Mouse (Mus musculus) heart, embryonic 14.5 days (tissue): Measurements from ENCODE around the gene Wdr54. TPM values are rescaled to one million over a fixed set of nuclear protein-coding genes. Genes with fewer than 3 reads are reported as not detected.
A peak's percentile ranks its signal among the peaks of the same experiment; 100 is the strongest.

Experiments used
- ATAC-seq: fragments of 200-750 bp; cut with Nextera tagmentation; 2 replicates; pipeline ENCODE4 v1.8.0; 2017; ENCODE audit warnings: low read depth, moderate TSS enrichment; ENCODE audit not compliant: insufficient number of reproducible peaks, insufficient read depth, low FRiP score
- H3K27ac ChIP-seq, 2 experiments: fragments of 200-500 bp in 1 of 2; fragments of 300-500 bp in 1 of 2; sonication (generic) in 1 of 2; replicated peaks in 1 of 2; 2 replicates each; pipeline ENCODE4 v1.5.1; 2012 to 2014; ENCODE audit warnings: low read depth in 2 of 2, low read length in 2 of 2, control low read depth in 1 of 2, mild to moderate bottlenecking in 1 of 2, mixed read lengths in 1 of 2; ENCODE audit not compliant: control insufficient read depth in 1 of 2, insufficient read depth in 1 of 2
- H3K27me3 ChIP-seq: fragments of 300-500 bp; sonication (generic); 2 replicates; pipeline ENCODE4 v1.6.1; 2014; ENCODE audit warnings: mild to moderate bottlenecking, low read length, control low read depth; ENCODE audit not compliant: control insufficient read depth, insufficient read depth
- H3K36me3 ChIP-seq: fragments of 300-500 bp; sonication (generic); 2 replicates; pipeline ENCODE4 v1.6.1; 2014; ENCODE audit warnings: mild to moderate bottlenecking, control low read depth, low read length, mixed read lengths; ENCODE audit not compliant: control insufficient read depth, insufficient read depth
- H3K4me1 ChIP-seq, 2 experiments: fragments of 200-500 bp in 1 of 2; fragments of 300-500 bp in 1 of 2; sonication (generic) in 1 of 2; 2 replicates each; pipeline ENCODE4 v1.6.1; 2012 to 2014; ENCODE audit warnings: low read length in 2 of 2, control low read depth in 1 of 2, mixed read lengths in 1 of 2; ENCODE audit not compliant: control insufficient read depth in 2 of 2, insufficient read depth in 2 of 2
- H3K4me2 ChIP-seq: fragments of 300-500 bp; sonication (generic); 2 replicates; pipeline ENCODE4 v1.6.1; 2014; ENCODE audit warnings: mild to moderate bottlenecking, low read length
- H3K4me3 ChIP-seq, 2 experiments: fragments of 200-500 bp in 1 of 2; fragments of 300-500 bp in 1 of 2; sonication (generic) in 1 of 2; 2 replicates each; pipeline ENCODE4 v1.5.1; 2012 to 2014; ENCODE audit warnings: low read length in 2 of 2, mild to moderate bottlenecking in 2 of 2, control low read depth in 1 of 2, low read depth in 1 of 2, moderate library complexity in 1 of 2; ENCODE audit not compliant: control insufficient read depth in 1 of 2, insufficient read depth in 1 of 2
- H3K9ac ChIP-seq: fragments of 300-500 bp; sonication (generic); 2 replicates; pipeline ENCODE4 v1.6.1; 2014; ENCODE audit warnings: mild to moderate bottlenecking, low read length
- H3K9me3 ChIP-seq: fragments of 300-500 bp; sonication (generic); 2 replicates; pipeline ENCODE4 v1.6.1; 2016; ENCODE audit warnings: low read length, control low read depth; ENCODE audit not compliant: control insufficient read depth
- WGBS: fragments of 180-500 bp; shearing (Covaris S2); extraction: QIAGEN DNeasy Blood & Tissue Kit; methylation state at CpG from one replicate; pipeline ENCODE4 v1.1.7; 2014; 5-methylcytosine and 5-hydroxymethylcytosine counted together
- polyA plus RNA-seq: library from polyadenylated mRNA; unstranded; fragments of >200 nt; fragmentation: Nextera tagmentation; extraction: Ambion mirVana; gene quantifications from 2 replicates; pipeline ENCODE4 v1.2.1, GENCODE M21; 2014

The Wdr54 gene
- polyA plus RNA-seq, 1 experiment from 2014 or later, result 6.0 TPM

DNA sequence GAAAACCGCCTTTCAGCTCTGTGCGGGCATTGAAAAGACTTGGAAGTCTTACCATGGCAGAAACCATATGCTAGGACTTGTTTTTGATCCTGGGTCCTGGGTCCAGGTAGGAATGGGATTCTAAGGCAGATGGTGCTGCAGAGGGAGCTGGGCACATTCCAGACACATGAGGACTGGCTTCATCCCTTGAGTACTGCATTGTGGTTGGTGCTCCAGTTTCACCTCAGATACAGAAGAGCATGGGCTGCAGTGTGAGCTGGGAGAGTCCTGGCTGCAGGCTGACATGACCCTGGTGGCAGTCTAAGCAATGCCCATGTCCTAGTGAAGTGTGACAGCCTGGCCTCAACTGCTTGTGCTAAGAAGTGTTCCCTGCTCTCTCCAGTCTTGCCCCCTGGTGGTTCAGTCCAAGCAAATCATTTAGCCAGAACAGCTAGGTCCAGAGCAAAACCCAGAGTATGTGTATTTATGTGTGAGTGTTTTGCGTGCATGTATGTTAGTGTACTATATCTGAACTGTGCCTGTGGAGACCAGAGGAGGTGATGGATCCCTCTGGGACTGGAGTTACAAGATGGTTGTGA lies 28.8 kb upstream of the Wdr54 start:
- H3K36me3 ChIP-seq, result peaks cover 51% of the 10 kb centered on the region
- H3K9ac ChIP-seq, result no peak overlapping the region
- H3K27me3 ChIP-seq, result no peaks in the 10 kb centered on the region
- no peak overlapping the region for H3K4me2 ChIP-seq
- H3K4me3 ChIP-seq, result no peak overlapping the region
- peaks cover 4 to 13% of the 10 kb centered on the region in 2 experiments; a peak in 3 of 4 replicates for H3K4me1 ChIP-seq
- no peaks in the 10 kb centered on the region for H3K9me3 ChIP-seq
- H3K27ac ChIP-seq, result no peak overlapping the region
- WGBS, result 88% methylated on average over 3 of the region's 3 CpGs
- no peak for ATAC-seq

DNA sequence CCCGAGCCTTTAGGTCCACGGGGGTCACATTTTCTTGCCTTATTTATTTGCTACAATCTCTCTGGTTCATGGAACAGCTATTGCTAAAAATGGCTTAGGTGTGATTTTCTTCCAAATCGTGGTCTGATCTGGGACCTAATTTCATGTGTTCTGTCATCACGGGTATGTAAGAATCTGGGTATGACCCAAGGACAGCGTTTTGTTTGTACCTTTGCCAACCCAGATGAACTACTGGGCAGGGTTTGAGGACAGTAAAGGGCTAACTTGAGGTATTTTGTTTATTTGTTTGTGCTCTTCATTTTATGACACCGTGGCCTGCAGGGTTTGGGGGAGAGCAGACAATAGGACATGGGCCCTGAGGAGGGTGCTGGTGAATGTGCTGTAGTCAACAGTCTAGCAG lies 24.4 kb upstream of the Wdr54 start:
- ATAC-seq, result no peak
- Histone ChIP-seq H3K27me3 (no peaks in the 10 kb centered on the region), H3K9me3 (no peaks in the 10 kb centered on the region), H3K36me3 (peaks cover 42% of the 10 kb centered on the region), H3K4me1 (peaks cover 8 to 15% of the 10 kb centered on the region in 2 experiments), H3K27ac (no peak overlapping the region), H3K4me2 (no peak overlapping the region), H3K9ac (no peak overlapping the region), H3K4me3 (no peak overlapping the region)
- WGBS, result 79% methylated on average over 6 of the region's 6 CpGs

DNA sequence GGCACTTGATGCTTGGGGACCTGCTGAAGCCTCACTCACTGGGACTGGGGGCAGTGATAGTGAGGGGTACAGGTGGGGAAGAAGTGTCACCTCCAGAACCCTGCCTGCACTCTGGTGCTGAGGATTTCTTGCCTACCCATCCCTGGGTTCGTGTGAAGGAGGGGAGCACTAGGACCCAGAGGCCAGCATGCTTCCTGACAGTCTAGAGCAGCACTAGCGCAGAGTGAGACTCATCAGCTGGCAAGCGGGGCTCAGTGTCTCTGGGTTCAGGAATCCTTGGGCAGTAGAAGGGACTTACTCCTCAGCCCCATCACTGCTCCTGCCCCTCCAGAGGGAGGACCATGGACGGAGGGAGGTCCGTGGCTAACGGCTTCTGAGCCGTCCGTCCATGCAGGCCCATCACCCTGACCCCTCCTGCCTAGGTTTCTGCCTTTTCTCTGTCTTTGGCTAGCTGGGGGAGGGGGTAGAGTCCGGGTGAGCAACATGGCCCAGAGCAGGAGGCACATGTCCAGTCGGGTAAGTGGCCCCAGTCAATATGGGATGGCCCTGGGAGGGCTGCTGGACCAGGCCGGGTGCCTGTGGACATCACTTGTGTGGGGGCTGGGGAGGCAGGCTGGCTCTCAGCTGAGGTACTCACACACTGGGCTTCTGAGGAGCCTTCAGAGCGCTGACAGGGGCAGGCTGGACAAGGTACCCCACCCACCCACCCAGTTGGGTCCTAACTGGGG lies 23.4 kb upstream of the Wdr54 start:
- Histone ChIP-seq H3K4me2 (peak overlapping the region; percentile 65), H3K27me3 (no peaks in the 10 kb centered on the region), H3K9me3 (no peaks in the 10 kb centered on the region), H3K4me3 (peak overlapping the region; percentile 21 to 31), H3K9ac (peak overlapping the region; percentile 64), H3K4me1 (peaks cover 8 to 13% of the 10 kb centered on the region in 2 experiments), H3K36me3 (peaks cover 37% of the 10 kb centered on the region), H3K27ac (no peak overlapping the region)
- 27% methylated on average over 12 of the region's 12 CpGs for WGBS
- ATAC-seq, result 0 out of 2 replicates have a peak, but pooled peaks have one; percentile 41

DNA sequence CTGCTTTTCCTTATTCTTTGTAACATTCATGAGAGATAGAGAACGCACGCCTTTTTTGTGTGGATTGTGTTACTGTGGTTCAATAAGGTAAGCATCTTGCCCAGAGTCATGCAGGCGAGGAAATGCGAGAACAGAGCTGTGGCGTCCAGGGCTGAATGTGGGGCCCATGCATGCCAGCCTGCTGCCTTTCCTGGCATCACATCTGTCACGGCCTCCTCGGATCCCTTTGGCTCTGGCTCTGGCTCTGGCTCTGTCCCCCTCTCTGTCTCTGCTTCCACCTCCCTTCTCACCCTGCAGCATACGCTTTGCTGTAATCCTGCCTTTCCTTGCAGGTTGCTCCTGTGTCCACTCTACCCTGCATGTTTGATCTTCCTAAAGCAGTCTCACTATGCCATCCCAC lies 19.8 kb upstream of the Wdr54 start:
- Histone ChIP-seq H3K4me1 (peaks cover 8 to 13% of the 10 kb centered on the region in 2 experiments), H3K4me2 (no peak overlapping the region), H3K27ac (no peak overlapping the region), H3K27me3 (no peaks in the 10 kb centered on the region), H3K4me3 (no peak overlapping the region), H3K9ac (no peak overlapping the region), H3K9me3 (no peaks in the 10 kb centered on the region), H3K36me3 (0 out of 2 replicates have a peak, but pooled peaks cover 6% of the 10 kb centered on the region)
- ATAC-seq, result no peak
- 84% methylated on average over 8 of the region's 8 CpGs for WGBS

GRCm38 (mm10) chr6:83172240-83172920 lies 16.2 kb upstream of the Wdr54 start:
- peaks cover 4% of the 10 kb centered on the region; the same call in 1 of the 2 replicates for H3K36me3 ChIP-seq
- H3K9ac ChIP-seq, result no peak overlapping the region
- H3K4me1 ChIP-seq, result peaks cover 0 to 2% of the 10 kb centered on the region in 2 experiments; a peak in 1 of 4 replicates
- no peaks in the 10 kb centered on the region for H3K9me3 ChIP-seq
- H3K4me2 ChIP-seq, result no peak overlapping the region
- H3K27ac ChIP-seq, result no peak overlapping the region
- 69% methylated on average over 9 of the region's 9 CpGs for WGBS
- H3K4me3 ChIP-seq, result no peak overlapping the region
- no peaks in the 10 kb centered on the region for H3K27me3 ChIP-seq
- ATAC-seq, result no peak

GRCm38 (mm10) chr6:83171063-83171462 lies 14.9 kb upstream of the Wdr54 start:
- peaks cover 0 to 12% of the 10 kb centered on the region in 2 experiments; a peak in 2 of 4 replicates for H3K4me1 ChIP-seq
- no peak overlapping the region for H3K9ac ChIP-seq
- no peaks in the 10 kb centered on the region for H3K9me3 ChIP-seq
- ATAC-seq, result no peak
- H3K4me3 ChIP-seq, result no peak overlapping the region
- no peak overlapping the region for H3K4me2 ChIP-seq
- H3K27me3 ChIP-seq, result no peaks in the 10 kb centered on the region
- no peak overlapping the region for H3K27ac ChIP-seq
- WGBS, result 87% methylated on average over 5 of the region's 5 CpGs
- peaks cover 4% of the 10 kb centered on the region; the same call in 1 of the 2 replicates for H3K36me3 ChIP-seq

DNA sequence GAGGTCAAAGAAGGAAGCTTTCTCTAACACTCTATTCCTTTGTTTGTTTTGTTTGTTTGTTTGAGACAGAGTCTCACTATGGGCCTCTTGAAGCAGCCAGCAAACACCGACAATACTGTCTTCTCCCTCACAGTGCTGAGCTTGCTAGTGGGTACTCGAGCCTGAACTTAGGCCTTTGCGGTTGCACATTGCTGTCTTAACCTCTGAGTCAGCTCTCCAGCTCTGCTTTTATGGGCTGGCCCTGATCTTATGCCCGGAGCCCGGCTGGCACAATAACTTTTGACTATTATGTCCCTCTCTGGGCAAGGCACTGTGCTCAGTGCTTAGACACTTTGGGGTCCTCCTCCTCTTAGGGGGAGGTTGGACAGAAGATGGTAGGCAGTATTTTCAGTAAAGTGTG lies 13.7 kb upstream of the Wdr54 start:
- WGBS, result 75% methylated on average over 5 of the region's 5 CpGs
- H3K4me3 ChIP-seq, result no peak overlapping the region

More for the DNA sequence above, 13.7 kb upstream of the Wdr54 start:
- Histone ChIP-seq H3K9me3 (no peaks in the 10 kb centered on the region), H3K27me3 (no peaks in the 10 kb centered on the region), H3K36me3 (no peaks in the 10 kb centered on the region; the same call in 1 of the 2 replicates), H3K4me2 (no peak overlapping the region), H3K9ac (no peak overlapping the region), H3K4me1 (peaks cover 0 to 16% of the 10 kb centered on the region in 2 experiments; a peak in 2 of 4 replicates), H3K27ac (no peak overlapping the region)
- no peak for ATAC-seq
